In genomic region chr13:38528687-38529294, GRCm38 (mm10) we compare ENCODE assay signal across 8 mouse cellular contexts. TPM values are rescaled to one million over a fixed set of nuclear protein-coding genes. Genes with fewer than 3 reads are reported as not detected.
DNase-seq lines count a peak whose midpoint lies in the region; ATAC-seq lines count a peak whose summit lies in the region.

Gene Txndc5, minus strand, starts transcription at chr13:38528824.

- 52% methylated on average over 9 of the region's 9 CpGs for WGBS in forebrain, embryonic 14.5 days
- WGBS in liver, embryonic 11.5 days = 51% methylated on average over 9 of the region's 9 CpGs

- H3K9ac ChIP-seq in forebrain, embryonic 14.5 days (ENCODE audit: low read length) = peak within 1 kb of the TSS; percentile 83
- peak within 1 kb of the TSS; percentile 92 for H3K9ac ChIP-seq in liver, embryonic 11.5 days (ENCODE audit: low read depth, low read length)

- peak within 1 kb of the TSS; percentile 81 for H3K4me3 ChIP-seq in forebrain, embryonic 14.5 days (ENCODE audit: low read depth, low read length)
- peak within 1 kb of the TSS; percentile 93 for H3K4me3 ChIP-seq in liver, embryonic 11.5 days (ENCODE audit: low read depth, low read length)

- H3K4me1 ChIP-seq in forebrain, embryonic 14.5 days (ENCODE audit: control insufficient read depth, insufficient read depth, low read length) = peaks cover 3% of the 10 kb centered on the region; the same call in 1 of the 2 replicates
- peaks cover 25% of the 10 kb centered on the region for H3K4me1 ChIP-seq in liver, embryonic 11.5 days (replicated peaks; ENCODE audit: control insufficient read depth, insufficient read depth, low read length)

- no peaks in the 10 kb centered on the region for H3K36me3 ChIP-seq in forebrain, embryonic 14.5 days (ENCODE audit: control insufficient read depth, insufficient read depth, low read length)
- no peaks in the 10 kb centered on the region for H3K36me3 ChIP-seq in liver, embryonic 11.5 days (ENCODE audit: control insufficient read depth, insufficient read depth, low read length)

- H3K9me3 ChIP-seq in forebrain, embryonic 14.5 days (replicated peaks; ENCODE audit: control insufficient read depth, low read length) = no peaks in the 10 kb centered on the region
- no peaks in the 10 kb centered on the region for H3K9me3 ChIP-seq in liver, embryonic 11.5 days (ENCODE audit: control insufficient read depth, low read length)

- H3K27ac ChIP-seq in forebrain, embryonic 14.5 days (ENCODE audit: low read depth, low read length) = peak within 1 kb of the TSS; percentile 71
- H3K27ac ChIP-seq in liver, embryonic 11.5 days (ENCODE audit: low read depth, low read length) = peak within 1 kb of the TSS; percentile 90

- H3K4me2 ChIP-seq in forebrain, embryonic 14.5 days (ENCODE audit: low read length) = peak within 1 kb of the TSS; percentile 86
- H3K4me2 ChIP-seq in liver, embryonic 11.5 days = peak within 1 kb of the TSS; percentile 93

- ATAC-seq in forebrain, embryonic 14.5 days = no peak
- ATAC-seq in hematopoietic stem cell, adult 5-6 weeks (replicated peaks in 1 of 2; ENCODE audit: insufficient read depth in 1 of 2, low FRiP score in 2 of 2, low TSS enrichment in 1 of 2, low read depth in 1 of 2, poor library complexity in 2 of 2, severe bottlenecking in 2 of 2) = peak; percentile 14 to 46; a peak in 3 of 4 replicates
- 0 out of 2 replicates have a peak, but pooled peaks have one; percentile 4 for ATAC-seq in liver, embryonic 11.5 days (replicated peaks; ENCODE audit: low FRiP score)
- ATAC-seq in monocyte, adult 5-6 weeks (replicated peaks; ENCODE audit: insufficient number of reproducible peaks, low FRiP score, low TSS enrichment, poor library complexity, severe bottlenecking) = peak; percentile 44

- H3K27me3 ChIP-seq in forebrain, embryonic 14.5 days (replicated peaks; ENCODE audit: control insufficient read depth, insufficient read depth, low read length) = no peaks in the 10 kb centered on the region
- H3K27me3 ChIP-seq in liver, embryonic 11.5 days (replicated peaks; ENCODE audit: control insufficient read depth, insufficient read depth, low read length) = peaks cover 5% of the 10 kb centered on the region; the same call in 1 of the 2 replicates

- peak; percentile 18 for DNase-seq in cerebellum, adult 11-12 months
- no peak for DNase-seq in cerebellum, postnatal 36 days
- DNase-seq in adipocyte (ENCODE audit: low spot score) = peak; percentile 50
- DNase-seq in forebrain, embryonic 14.5 days (ENCODE audit: low spot score) = no peak
- DNase-seq in liver, embryonic 11.5 days (ENCODE audit: low spot score) = no peak
- DNase-seq in frontal cortex, postnatal 25 days (ENCODE audit: low spot score in 2 of 2) = no peak

RNA-seq across cellular contexts. Expression of gene Txndc5, which starts in this region (rescaled TPM):
- 69.4 and 72.6 TPM in 2 replicates for polyA plus RNA-seq in forebrain, embryonic 14.5 days (2014; fragmentation: Nextera tagmentation; extraction: Ambion mirVana)
- total RNA-seq in hematopoietic stem cell, adult 5-6 weeks (2017) = 28.0 and 44.1 TPM in 2 replicates
- polyA plus RNA-seq in liver, embryonic 11.5 days (2014; fragmentation: Nextera tagmentation; extraction: Ambion mirVana) = 158 and 171 TPM in 2 replicates
- 47.2 to 86.3 TPM (median 48.3 TPM) in 3 replicates for total RNA-seq in monocyte, adult 5-6 weeks (2017)

Comparison
In these comparisons a context has a peak if more than half of its experiments do, and no peak if none do; other contexts are left out.
1. DNase-seq: peak in cerebellum, adult 11-12 months (single experiment) and adipocyte (single experiment); none in cerebellum, postnatal 36 days (0 of 2), forebrain, embryonic 14.5 days (single experiment), liver, embryonic 11.5 days (single experiment) and frontal cortex, postnatal 25 days (0 of 2).